Mouse (Mus musculus): ENCODE results near the gene Nectin2.

DNA sequence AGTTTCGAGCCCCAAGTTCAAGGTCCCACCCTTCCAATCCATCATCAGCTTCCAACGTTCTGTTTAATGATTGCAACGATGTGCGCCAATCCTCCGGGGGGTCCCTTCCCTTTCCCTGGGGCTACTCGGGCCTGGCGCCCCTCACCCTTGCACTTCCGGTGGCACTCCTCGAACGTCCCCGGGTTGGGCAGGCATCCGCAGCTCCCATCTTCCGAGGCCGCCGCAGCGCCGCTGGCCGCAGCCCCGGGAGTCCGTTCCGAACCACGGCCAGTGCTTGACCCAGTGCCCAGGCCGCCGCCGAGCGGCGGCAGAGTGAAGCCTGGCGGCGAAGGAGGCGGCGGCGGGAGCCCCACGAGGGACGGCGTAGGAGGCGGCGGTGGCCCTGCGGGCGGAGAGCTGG is 35.4 kb downstream of the Nectin2 start:
- TF ChIP-seq CTCF (IDR thresholded peaks at IDR 0.05; ENCODE audit: insufficient read depth, low read length) (no peak), POLR2A (IDR thresholded peaks at IDR 0.05; ENCODE audit: borderline replicate concordance, extremely low read depth, low read depth, low read length) (no peak)

Measured in lung, adult 2 months (tissue).